Mouse (Mus musculus) adrenal gland, postnatal 10 days (tissue): ENCODE measurements around the gene Vwa8. TPM values are rescaled to one million over a fixed set of nuclear protein-coding genes. Genes with fewer than 3 reads are reported as not detected.

ENCODE experiments used
- DNase-seq: peaks from one replicate; pipeline ENCODE4 v3.0.0; 2021; ENCODE audit warnings: mixed read lengths
- long read RNA-seq, 2 experiments: library from polyadenylated mRNA; stranded (forward); transcript quantifications; one replicate each; pipeline ENCODE4 v2.0.0; 2021
- total RNA-seq, 2 experiments: library from RNA; stranded (reverse); gene quantifications; 2 replicates each; pipeline ENCODE4 v1.2.3; 2021

The Vwa8 gene
- 100 to 1,000 TPM; 180 to 193 TPM for total RNA-seq
- long read RNA-seq, experiment 1, full-length matches to known transcripts, result 35 of 67 reads
- long read RNA-seq, experiment 1, partial matches to known transcripts, result 22 of 67 reads
- long read RNA-seq, experiment 1, other reads (novel, unspliced or antisense), result 10 of 67 reads
- long read RNA-seq, experiment 2, full-length matches to known transcripts, result 26 of 45 reads
- long read RNA-seq, experiment 2, partial matches to known transcripts, result 12 of 45 reads
- long read RNA-seq, experiment 2, other reads (novel, unspliced or antisense), result 7 of 45 reads

- peak; percentile 95 for DNase-seq
These were observed at the start of gene Vwa8 for GRCm38 (mm10) chr14:78848941-78849911. Gene Vwa8 (plus strand): TSS chr14:78849052.

GRCm38 (mm10) chr14:78802378-78802777 lies 46.5 kb upstream of the Vwa8 start:
- no peak for DNase-seq

- DNase-seq, result no peak
These were observed 44.9 kb upstream of the Vwa8 start for GRCm38 (mm10) chr14:78803924-78804323.

- no peak for DNase-seq
These were observed 36.0 kb upstream of the Vwa8 start for GRCm38 (mm10) chr14:78812896-78813295.

GRCm38 (mm10) chr14:78816411-78816810 lies 32.4 kb upstream of the Vwa8 start:
- no peak for DNase-seq

GRCm38 (mm10) chr14:78817651-78818050 lies 31.2 kb upstream of the Vwa8 start:
- DNase-seq, result no peak

GRCm38 (mm10) chr14:78818406-78818805 lies 30.4 kb upstream of the Vwa8 start:
- no peak for DNase-seq

- no peak for DNase-seq
These were observed 24.8 kb upstream of the Vwa8 start for GRCm38 (mm10) chr14:78824013-78824412.

- DNase-seq, result no peak
These were observed 24.3 kb upstream of the Vwa8 start for GRCm38 (mm10) chr14:78824507-78824906.

- no peak for DNase-seq
These were observed 17.7 kb upstream of the Vwa8 start for GRCm38 (mm10) chr14:78831158-78831557.

- no peak for DNase-seq
These were observed 904 bp upstream of the Vwa8 start for GRCm38 (mm10) chr14:78847948-78848347.

GRCm38 (mm10) chr14:78848477-78848876 lies 375 bp upstream of the Vwa8 start:
- no peak for DNase-seq

GRCm38 (mm10) chr14:78849961-78850578 lies 1.2 kb downstream of the Vwa8 start:
- DNase-seq, result peak; percentile 13

- peak; percentile 30 for DNase-seq
These were observed 1.8 kb downstream of the Vwa8 start for GRCm38 (mm10) chr14:78850666-78851065.

GRCm38 (mm10) chr14:78851366-78851765 lies 2.5 kb downstream of the Vwa8 start:
- DNase-seq, result peak; percentile 48

GRCm38 (mm10) chr14:78852401-78853246 lies 3.8 kb downstream of the Vwa8 start:
- peak; percentile 18 for DNase-seq

- no peak for DNase-seq
These were observed 12.3 kb downstream of the Vwa8 start for GRCm38 (mm10) chr14:78861156-78861555.

- DNase-seq, result no peak
These were observed 21.2 kb downstream of the Vwa8 start for GRCm38 (mm10) chr14:78870036-78870435.

- no peak for DNase-seq
These were observed 28.3 kb downstream of the Vwa8 start for GRCm38 (mm10) chr14:78877176-78877575.

GRCm38 (mm10) chr14:78878402-78879045 lies 29.7 kb downstream of the Vwa8 start:
- DNase-seq, result no peak

GRCm38 (mm10) chr14:78880879-78881278 lies 32.0 kb downstream of the Vwa8 start:
- DNase-seq, result no peak
